Mouse (Mus musculus): Measurements from ENCODE around the gene Rom1. TPM values are rescaled to one million over a fixed set of nuclear protein-coding genes. Genes with fewer than 3 reads are reported as not detected.
A peak's percentile ranks its signal among the peaks of the same experiment; 100 is the strongest.

Rom1 gene
- polyA plus RNA-seq, 1 experiment, result 13.5 TPM

DNA sequence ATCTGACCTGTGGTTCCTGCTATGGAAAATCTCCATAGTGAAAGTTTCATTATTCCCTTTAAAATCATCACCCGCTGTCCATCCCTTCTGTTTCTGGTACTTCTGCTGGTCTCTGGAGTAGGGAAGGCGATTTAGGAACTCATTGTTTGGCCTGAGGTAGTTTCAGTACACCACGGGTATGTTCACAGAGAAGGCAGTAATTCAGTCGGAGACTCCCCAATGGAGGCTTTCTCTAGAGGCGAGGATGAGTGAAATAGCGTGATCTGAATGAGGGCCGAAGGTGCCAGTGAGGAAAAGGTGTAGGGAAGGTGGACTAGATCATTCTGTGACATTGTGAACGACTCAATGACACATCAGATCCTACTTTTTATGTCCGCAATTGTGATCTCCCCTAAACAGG lies 25.0 kb upstream of the Rom1 start:
- Histone ChIP-seq H3K36me3 (ENCODE audit: control insufficient read depth, insufficient read depth, low read length) (peaks cover 35% of the 10 kb centered on the region), H3K4me3 (ENCODE audit: control insufficient read depth, insufficient read depth, low read length) (peak overlapping the region; percentile 83; the same call in 1 of the 2 replicates), H3K4me1 (replicated peaks; ENCODE audit: control insufficient read depth, insufficient read depth, low read length) (peaks cover 10% of the 10 kb centered on the region), H3K27ac (ENCODE audit: control insufficient read depth, insufficient read depth, low read length) (peak overlapping the region; percentile 75), H3K27me3 (ENCODE audit: control insufficient read depth, insufficient read depth, low read length) (no peaks in the 10 kb centered on the region)
- no peak for DNase-seq
- WGBS, result 2% methylated on average over 9 of the region's 9 CpGs
- no peak for TF ChIP-seq CTCF (IDR thresholded peaks at IDR 0.05; ENCODE audit: borderline replicate concordance, control insufficient read depth, extremely low read depth, insufficient read depth, low read length, poor library complexity)
- no peak for TF ChIP-seq POLR2A (IDR thresholded peaks at IDR 0.05; ENCODE audit: control insufficient read depth, extremely low read depth, insufficient read depth, low read length, poor library complexity)

DNA sequence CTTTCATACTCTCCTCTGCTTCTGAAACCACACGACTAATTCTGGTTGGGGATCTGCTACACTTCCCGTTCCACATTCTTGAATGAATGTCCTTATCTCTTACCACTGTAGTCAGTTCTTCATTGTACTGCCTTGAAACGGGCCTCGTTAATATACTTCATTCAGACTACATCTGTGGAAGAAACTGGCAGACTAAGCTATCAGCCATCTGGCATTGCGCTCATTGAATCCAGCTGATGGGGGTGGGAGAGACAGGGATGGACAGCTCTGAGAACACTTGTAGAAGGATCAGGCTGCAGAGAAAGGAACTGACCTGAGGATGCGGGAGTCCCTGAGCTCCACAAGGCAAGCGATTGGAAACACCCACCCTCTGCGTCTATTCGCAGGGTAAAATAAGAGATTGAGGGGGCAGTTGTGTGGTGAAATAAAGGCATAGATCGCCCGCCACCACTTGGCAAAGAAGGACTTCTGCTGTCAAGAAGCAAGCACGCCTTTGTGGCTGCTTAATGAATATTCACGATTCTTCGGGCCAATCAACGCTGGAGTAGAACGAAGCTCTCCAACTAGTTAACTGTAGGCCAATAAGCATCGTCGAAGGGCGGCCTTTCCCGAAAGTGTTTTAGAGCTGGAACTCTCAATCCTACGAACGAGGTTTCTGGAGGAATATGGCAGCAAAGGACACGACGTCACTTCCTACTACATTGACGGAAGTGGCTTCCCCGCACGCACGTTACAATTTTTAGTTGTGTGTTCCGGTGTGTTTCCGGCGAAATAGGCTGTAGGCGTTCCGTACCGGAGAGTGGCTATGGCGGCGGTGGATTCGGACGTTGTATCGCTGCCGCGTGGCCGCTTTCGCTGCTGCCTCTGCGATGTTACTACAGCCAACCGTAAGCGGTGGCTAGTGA lies 24.2 kb upstream of the Rom1 start, which contains the start of gene Tut1:
Gene Tut1 (plus strand): TSS at position 713 of the 905 bp plus-strand sequence.
- H3K27me3 ChIP-seq (ENCODE audit: control insufficient read depth, insufficient read depth, low read length), result no peaks in the 10 kb centered on the region
- H3K4me1 ChIP-seq (replicated peaks; ENCODE audit: control insufficient read depth, insufficient read depth, low read length), result peaks cover 10% of the 10 kb centered on the region
- peak within 1 kb of the TSS; percentile 75 for H3K27ac ChIP-seq (ENCODE audit: control insufficient read depth, insufficient read depth, low read length)
- H3K4me3 ChIP-seq (ENCODE audit: control insufficient read depth, insufficient read depth, low read length), result peak within 1 kb of the TSS; percentile 83
- peaks cover 40% of the 10 kb centered on the region for H3K36me3 ChIP-seq (ENCODE audit: control insufficient read depth, insufficient read depth, low read length)
- TF ChIP-seq CTCF (IDR thresholded peaks at IDR 0.05; ENCODE audit: borderline replicate concordance, control insufficient read depth, extremely low read depth, insufficient read depth, low read length, poor library complexity) (no peak), POLR2A (IDR thresholded peaks at IDR 0.05; ENCODE audit: control insufficient read depth, extremely low read depth, insufficient read depth, low read length, poor library complexity) (peak; percentile 43; the same call in 1 of the 2 replicates)
- peak; percentile 88 for DNase-seq
- 1% methylated on average over 46 of the region's 46 CpGs for WGBS

DNA sequence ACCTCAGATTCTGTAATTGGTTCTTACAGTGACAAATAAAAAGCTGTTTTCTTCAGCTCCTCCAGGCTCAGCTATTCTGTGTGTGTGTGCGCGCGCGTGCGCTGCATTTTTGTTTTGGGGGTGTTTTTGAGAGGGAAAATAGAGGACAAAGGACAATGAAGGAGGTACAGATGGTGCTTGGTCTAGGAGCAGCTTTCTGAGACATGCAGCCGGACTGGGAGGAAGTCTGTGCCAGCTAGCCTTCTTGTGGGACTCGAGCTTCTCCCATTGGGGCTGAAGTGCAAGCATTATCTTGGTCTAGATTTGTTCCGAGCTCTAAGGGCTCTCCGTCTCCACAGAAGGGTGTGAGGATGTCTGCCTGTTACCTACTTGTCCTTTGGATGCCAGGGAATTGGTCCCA lies 23.1 kb upstream of the Rom1 start:
- Histone ChIP-seq H3K36me3 (ENCODE audit: control insufficient read depth, insufficient read depth, low read length) (peaks cover 51% of the 10 kb centered on the region), H3K27ac (ENCODE audit: control insufficient read depth, insufficient read depth, low read length) (peak overlapping the region; percentile 10; the same call in 1 of the 2 replicates), H3K4me1 (replicated peaks; ENCODE audit: control insufficient read depth, insufficient read depth, low read length) (peaks cover 10% of the 10 kb centered on the region), H3K27me3 (ENCODE audit: control insufficient read depth, insufficient read depth, low read length) (no peaks in the 10 kb centered on the region), H3K4me3 (ENCODE audit: control insufficient read depth, insufficient read depth, low read length) (no peak overlapping the region)
- DNase-seq, result no peak
- TF ChIP-seq CTCF (IDR thresholded peaks at IDR 0.05; ENCODE audit: borderline replicate concordance, control insufficient read depth, extremely low read depth, insufficient read depth, low read length, poor library complexity) (no peak), POLR2A (IDR thresholded peaks at IDR 0.05; ENCODE audit: control insufficient read depth, extremely low read depth, insufficient read depth, low read length, poor library complexity) (no peak)
- 95% methylated on average over 9 of the region's 9 CpGs for WGBS

DNA sequence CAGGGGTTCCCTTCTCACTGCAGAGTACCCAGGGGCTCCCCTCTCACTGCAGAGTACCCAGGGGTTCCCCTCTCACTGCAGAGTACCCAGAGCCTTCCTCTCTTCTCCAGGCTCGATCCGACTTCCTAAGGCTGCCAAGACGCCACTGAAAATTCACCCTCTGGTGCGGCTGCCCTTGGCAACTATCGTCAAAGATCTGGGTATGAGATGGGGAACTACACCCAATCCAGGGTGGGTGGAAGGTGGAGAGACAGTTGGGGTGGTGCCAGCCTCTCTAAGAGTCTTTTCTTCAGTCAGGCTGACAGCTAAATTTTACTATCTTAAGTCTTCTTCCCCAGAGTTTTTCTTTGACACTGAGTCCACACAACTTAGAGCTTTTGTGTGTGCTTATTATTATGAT lies 21.0 kb upstream of the Rom1 start:
- no peak overlapping the region for H3K4me3 ChIP-seq (ENCODE audit: control insufficient read depth, insufficient read depth, low read length)
- no peak overlapping the region for H3K27ac ChIP-seq (ENCODE audit: control insufficient read depth, insufficient read depth, low read length)
- H3K36me3 ChIP-seq (ENCODE audit: control insufficient read depth, insufficient read depth, low read length), result peaks cover 68% of the 10 kb centered on the region
- 93% methylated on average over 5 of the region's 5 CpGs for WGBS
- H3K27me3 ChIP-seq (ENCODE audit: control insufficient read depth, insufficient read depth, low read length), result no peaks in the 10 kb centered on the region
- TF ChIP-seq POLR2A (IDR thresholded peaks at IDR 0.05; ENCODE audit: control insufficient read depth, extremely low read depth, insufficient read depth, low read length, poor library complexity), result no peak
- TF ChIP-seq CTCF (IDR thresholded peaks at IDR 0.05; ENCODE audit: borderline replicate concordance, control insufficient read depth, extremely low read depth, insufficient read depth, low read length, poor library complexity), result no peak
- DNase-seq, result no peak
- peaks cover 10% of the 10 kb centered on the region for H3K4me1 ChIP-seq (replicated peaks; ENCODE audit: control insufficient read depth, insufficient read depth, low read length)

DNA sequence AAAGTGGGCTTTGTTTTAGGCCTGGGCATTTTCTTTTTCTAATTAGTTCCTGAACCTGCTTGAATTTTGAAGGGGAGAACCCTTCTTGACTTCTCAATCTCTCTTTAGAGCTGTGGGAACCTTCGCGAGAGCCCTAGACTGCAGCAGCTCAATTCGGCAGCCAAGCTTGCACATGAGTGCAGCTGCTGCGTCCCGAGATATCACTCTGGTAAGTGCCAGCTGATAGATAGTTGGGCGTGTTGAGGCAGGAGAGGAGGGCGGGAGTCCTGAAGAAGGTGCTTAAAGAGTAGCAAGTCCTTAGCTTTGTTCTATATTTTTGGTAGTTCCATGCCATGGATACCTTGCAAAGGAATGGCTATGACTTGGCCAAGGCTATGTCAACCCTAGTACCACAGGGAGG lies 17.8 kb upstream of the Rom1 start:
- Histone ChIP-seq H3K27me3 (ENCODE audit: control insufficient read depth, insufficient read depth, low read length) (no peaks in the 10 kb centered on the region), H3K4me3 (ENCODE audit: control insufficient read depth, insufficient read depth, low read length) (no peak overlapping the region), H3K27ac (ENCODE audit: control insufficient read depth, insufficient read depth, low read length) (no peak overlapping the region), H3K4me1 (replicated peaks; ENCODE audit: control insufficient read depth, insufficient read depth, low read length) (peaks cover 12% of the 10 kb centered on the region), H3K36me3 (ENCODE audit: control insufficient read depth, insufficient read depth, low read length) (peaks cover 69% of the 10 kb centered on the region)
- DNase-seq, result no peak
- no peak for TF ChIP-seq CTCF (IDR thresholded peaks at IDR 0.05; ENCODE audit: borderline replicate concordance, control insufficient read depth, extremely low read depth, insufficient read depth, low read length, poor library complexity)
- no peak for TF ChIP-seq POLR2A (IDR thresholded peaks at IDR 0.05; ENCODE audit: control insufficient read depth, extremely low read depth, insufficient read depth, low read length, poor library complexity)
- 93% methylated on average over 7 of the region's 7 CpGs for WGBS

DNA sequence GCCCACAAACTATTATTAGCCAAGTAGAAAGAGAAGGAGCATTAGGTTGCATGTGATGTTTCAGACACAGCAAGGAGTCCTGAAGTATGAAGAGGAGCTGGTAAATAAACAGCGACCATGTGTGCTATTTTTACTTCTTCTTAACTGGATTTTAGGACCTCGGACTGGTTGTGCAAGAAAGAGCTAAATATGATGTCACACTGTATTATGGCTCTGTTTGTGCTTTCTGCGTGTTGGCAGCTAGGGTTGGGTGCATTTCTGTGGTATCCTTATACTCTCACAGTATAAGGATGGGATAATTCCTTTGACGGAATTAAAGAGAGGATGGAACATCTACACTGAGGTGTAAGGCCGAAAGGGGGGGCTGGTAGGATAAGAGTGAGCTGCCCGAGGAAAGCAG lies 16.1 kb upstream of the Rom1 start:
- DNase-seq, result no peak
- H3K36me3 ChIP-seq (ENCODE audit: control insufficient read depth, insufficient read depth, low read length), result peaks cover 52% of the 10 kb centered on the region
- H3K4me3 ChIP-seq (ENCODE audit: control insufficient read depth, insufficient read depth, low read length), result no peak overlapping the region
- TF ChIP-seq POLR2A (IDR thresholded peaks at IDR 0.05; ENCODE audit: control insufficient read depth, extremely low read depth, insufficient read depth, low read length, poor library complexity) (no peak), CTCF (IDR thresholded peaks at IDR 0.05; ENCODE audit: borderline replicate concordance, control insufficient read depth, extremely low read depth, insufficient read depth, low read length, poor library complexity) (no peak)
- WGBS, result 76% methylated on average over 6 of the region's 6 CpGs
- peaks cover 21% of the 10 kb centered on the region for H3K4me1 ChIP-seq (replicated peaks; ENCODE audit: control insufficient read depth, insufficient read depth, low read length)
- H3K27me3 ChIP-seq (ENCODE audit: control insufficient read depth, insufficient read depth, low read length), result no peaks in the 10 kb centered on the region
- H3K27ac ChIP-seq (ENCODE audit: control insufficient read depth, insufficient read depth, low read length), result no peak overlapping the region
